Mouse (Mus musculus): ENCODE data around the gene Sike1. TPM values are rescaled to one million over a fixed set of nuclear protein-coding genes. Genes with fewer than 3 reads are reported as not detected.

Sike1 gene
- total and polyA plus RNA-seq, 2 experiments from 2014 or later = 31.8 to 60.0 TPM

GRCm38 (mm10) chr3:102980349-102980736 lies 15.2 kb upstream of the Sike1 start:
- no peak overlapping the region for H3K9ac ChIP-seq (replicated peaks; ENCODE audit: low read depth, low read length)
- no peak overlapping the region for H3K4me3 ChIP-seq (ENCODE audit: low read depth, low read length)
- H3K4me2 ChIP-seq (ENCODE audit: low read depth, low read length) = no peak overlapping the region
- 56% methylated on average over 3 of the region's 3 CpGs for WGBS
- H3K27me3 ChIP-seq (ENCODE audit: control insufficient read depth, insufficient read depth, low read length) = no peaks in the 10 kb centered on the region
- H3K36me3 ChIP-seq (replicated peaks; ENCODE audit: control insufficient read depth, insufficient read depth, low read length) = no peaks in the 10 kb centered on the region
- H3K4me1 ChIP-seq (ENCODE audit: control insufficient read depth, insufficient read depth) = no peaks in the 10 kb centered on the region
- ATAC-seq (ENCODE audit: insufficient read depth, low read depth) (no peak), DNase-seq (ENCODE audit: low spot score) (no peak)
- H3K27ac ChIP-seq (ENCODE audit: low read depth) = no peak overlapping the region
- no peaks in the 10 kb centered on the region for H3K9me3 ChIP-seq (replicated peaks; ENCODE audit: control insufficient read depth, low read length)
- TF ChIP-seq EP300 (IDR thresholded peaks at IDR 0.05; ENCODE audit: low read depth) (no peak), CTCF (IDR thresholded peaks at IDR 0.05; ENCODE audit: low read depth) (no peak)

- Histone ChIP-seq H3K27me3 (ENCODE audit: control insufficient read depth, insufficient read depth, low read length) (no peaks in the 10 kb centered on the region), H3K4me1 (ENCODE audit: control insufficient read depth, insufficient read depth) (peaks cover 5% of the 10 kb centered on the region), H3K9ac (replicated peaks; ENCODE audit: low read depth, low read length) (no peak overlapping the region), H3K4me2 (ENCODE audit: low read depth, low read length) (no peak overlapping the region), H3K27ac (ENCODE audit: low read depth) (no peak overlapping the region), H3K4me3 (ENCODE audit: low read depth, low read length) (no peak overlapping the region), H3K36me3 (replicated peaks; ENCODE audit: control insufficient read depth, insufficient read depth, low read length) (no peaks in the 10 kb centered on the region), H3K9me3 (replicated peaks; ENCODE audit: control insufficient read depth, low read length) (no peaks in the 10 kb centered on the region)
- DNase-seq (ENCODE audit: low spot score) = no peak
- ATAC-seq (ENCODE audit: insufficient read depth, low read depth) = no peak
- WGBS = 76% methylated on average over 8 of the region's 8 CpGs
- no peak for TF ChIP-seq CTCF (IDR thresholded peaks at IDR 0.05; ENCODE audit: low read depth)
- TF ChIP-seq EP300 (IDR thresholded peaks at IDR 0.05; ENCODE audit: low read depth) = no peak
Observed at GRCm38 (mm10) chr3:102991041-102991440, 4.5 kb upstream of the Sike1 start.

- H3K9ac ChIP-seq (replicated peaks; ENCODE audit: low read depth, low read length) = no peak overlapping the region
- peak; percentile 36 for DNase-seq (ENCODE audit: low spot score)
- H3K9me3 ChIP-seq (replicated peaks; ENCODE audit: control insufficient read depth, low read length) = no peaks in the 10 kb centered on the region
- TF ChIP-seq CTCF (IDR thresholded peaks at IDR 0.05; ENCODE audit: low read depth) (no peak), EP300 (IDR thresholded peaks at IDR 0.05; ENCODE audit: low read depth) (no peak)
- H3K27ac ChIP-seq (ENCODE audit: low read depth) = no peak overlapping the region
- H3K4me1 ChIP-seq (ENCODE audit: control insufficient read depth, insufficient read depth) = peaks cover 13% of the 10 kb centered on the region
- ATAC-seq (ENCODE audit: insufficient read depth, low read depth) = no peak
- H3K4me2 ChIP-seq (ENCODE audit: low read depth, low read length) = no peak overlapping the region
- 15% methylated on average over 3 of the region's 3 CpGs for WGBS
- H3K27me3 ChIP-seq (ENCODE audit: control insufficient read depth, insufficient read depth, low read length) = no peaks in the 10 kb centered on the region
- H3K36me3 ChIP-seq (replicated peaks; ENCODE audit: control insufficient read depth, insufficient read depth, low read length) = no peaks in the 10 kb centered on the region
- H3K4me3 ChIP-seq (ENCODE audit: low read depth, low read length) = no peak overlapping the region
Observed at GRCm38 (mm10) chr3:102992936-102993335, 2.6 kb upstream of the Sike1 start.

- no peak for DNase-seq (ENCODE audit: low spot score)
- Histone ChIP-seq H3K4me2 (ENCODE audit: low read depth, low read length) (peak overlapping the region; percentile 76), H3K27me3 (ENCODE audit: control insufficient read depth, insufficient read depth, low read length) (no peaks in the 10 kb centered on the region), H3K36me3 (replicated peaks; ENCODE audit: control insufficient read depth, insufficient read depth, low read length) (peaks cover 21% of the 10 kb centered on the region), H3K27ac (ENCODE audit: low read depth) (peak overlapping the region; percentile 98), H3K9me3 (replicated peaks; ENCODE audit: control insufficient read depth, low read length) (no peaks in the 10 kb centered on the region), H3K4me1 (ENCODE audit: control insufficient read depth, insufficient read depth) (peaks cover 13% of the 10 kb centered on the region), H3K4me3 (ENCODE audit: low read depth, low read length) (peak overlapping the region; percentile 90), H3K9ac (replicated peaks; ENCODE audit: low read depth, low read length) (peak overlapping the region; percentile 84)
- 43% methylated on average over 7 of the region's 7 CpGs for WGBS
- no peak for TF ChIP-seq CTCF (IDR thresholded peaks at IDR 0.05; ENCODE audit: low read depth)
- no peak for TF ChIP-seq EP300 (IDR thresholded peaks at IDR 0.05; ENCODE audit: low read depth)
- no peak for ATAC-seq (ENCODE audit: insufficient read depth, low read depth)
Observed at GRCm38 (mm10) chr3:102995233-102995604, 289 bp upstream of the Sike1 start.

- no peaks in the 10 kb centered on the region for H3K9me3 ChIP-seq (replicated peaks; ENCODE audit: control insufficient read depth, low read length)
- H3K4me2 ChIP-seq (ENCODE audit: low read depth, low read length) = no peak overlapping the region
- no peak overlapping the region for H3K4me3 ChIP-seq (ENCODE audit: low read depth, low read length)
- peak overlapping the region; percentile 98 for H3K27ac ChIP-seq (ENCODE audit: low read depth)
- H3K9ac ChIP-seq (replicated peaks; ENCODE audit: low read depth, low read length) = no peak overlapping the region
- H3K4me1 ChIP-seq (ENCODE audit: control insufficient read depth, insufficient read depth) = peaks cover 13% of the 10 kb centered on the region
- 66% methylated on average over 10 of the region's 10 CpGs for WGBS
- TF ChIP-seq CTCF (IDR thresholded peaks at IDR 0.05; ENCODE audit: low read depth) = no peak
- TF ChIP-seq EP300 (IDR thresholded peaks at IDR 0.05; ENCODE audit: low read depth) = 0 out of 2 replicates have a peak, but pooled peaks have one; percentile 30
- peaks cover 37% of the 10 kb centered on the region for H3K36me3 ChIP-seq (replicated peaks; ENCODE audit: control insufficient read depth, insufficient read depth, low read length)
- ATAC-seq (ENCODE audit: insufficient read depth, low read depth) (no peak), DNase-seq (ENCODE audit: low spot score) (peak; percentile 44)
- no peaks in the 10 kb centered on the region for H3K27me3 ChIP-seq (ENCODE audit: control insufficient read depth, insufficient read depth, low read length)
Observed at GRCm38 (mm10) chr3:102997036-102997435, 1.5 kb downstream of the Sike1 start.

GRCm38 (mm10) chr3:102997591-102997990 lies 2.1 kb downstream of the Sike1 start:
- peaks cover 42% of the 10 kb centered on the region for H3K36me3 ChIP-seq (replicated peaks; ENCODE audit: control insufficient read depth, insufficient read depth, low read length)
- H3K9ac ChIP-seq (replicated peaks; ENCODE audit: low read depth, low read length) = no peak overlapping the region
- no peaks in the 10 kb centered on the region for H3K27me3 ChIP-seq (ENCODE audit: control insufficient read depth, insufficient read depth, low read length)
- TF ChIP-seq CTCF (IDR thresholded peaks at IDR 0.05; ENCODE audit: low read depth) (no peak), EP300 (IDR thresholded peaks at IDR 0.05; ENCODE audit: low read depth) (no peak)
- WGBS = 62% methylated on average over 3 of the region's 3 CpGs
- H3K4me2 ChIP-seq (ENCODE audit: low read depth, low read length) = no peak overlapping the region
- no peak overlapping the region for H3K4me3 ChIP-seq (ENCODE audit: low read depth, low read length)
- 0 out of 2 replicates have a peak overlapping the region, but pooled peaks have one; percentile 7 for H3K27ac ChIP-seq (ENCODE audit: low read depth)
- H3K9me3 ChIP-seq (replicated peaks; ENCODE audit: control insufficient read depth, low read length) = no peaks in the 10 kb centered on the region
- no peak for ATAC-seq (ENCODE audit: insufficient read depth, low read depth)
- no peak for DNase-seq (ENCODE audit: low spot score)
- peaks cover 13% of the 10 kb centered on the region for H3K4me1 ChIP-seq (ENCODE audit: control insufficient read depth, insufficient read depth)
